Mouse (Mus musculus) layer of hippocampus, adult 8-10 months (tissue): ENCODE measurements around the gene Car10. TPM values are rescaled to one million over a fixed set of nuclear protein-coding genes. Genes with fewer than 3 reads are reported as not detected.

Experiments
- DNase-seq, 2 experiments: peaks; one replicate each; pipeline ENCODE4 v3.0.0; 2022; ENCODE audit warnings: low spot score in 2 of 2
- total RNA-seq, 4 experiments: library from RNA; stranded (reverse); gene quantifications; 2 replicates each; pipeline ENCODE4 v1.2.4; 2022

The Car10 gene
- total RNA-seq, 4 experiments from 2014 or later = 38.8 to 49.5 (median 43.6) TPM

- DNase-seq = no peak
Observed at GRCm38 (mm10) chr11:93487913-93488604, 390.2 kb downstream of the Car10 start.

GRCm38 (mm10) chr11:93490211-93490820, 392.5 kb downstream of the Car10 start:
- DNase-seq = no peak

GRCm38 (mm10) chr11:93497896-93498295, 400.1 kb downstream of the Car10 start:
- DNase-seq = no peak

- no peak for DNase-seq
Observed at GRCm38 (mm10) chr11:93500442-93500841, 402.6 kb downstream of the Car10 start.

GRCm38 (mm10) chr11:93501671-93502070, 403.8 kb downstream of the Car10 start:
- no peak for DNase-seq

GRCm38 (mm10) chr11:93502864-93503263, 405.0 kb downstream of the Car10 start:
- no peak for DNase-seq

- no peak for DNase-seq
Observed at GRCm38 (mm10) chr11:93503469-93503868, 405.6 kb downstream of the Car10 start.

GRCm38 (mm10) chr11:93509527-93510235, 411.9 kb downstream of the Car10 start:
- no peak for DNase-seq

GRCm38 (mm10) chr11:93512843-93513242, 415.0 kb downstream of the Car10 start:
- DNase-seq = no peak

- no peak for DNase-seq
Observed at GRCm38 (mm10) chr11:93514396-93514795, 416.6 kb downstream of the Car10 start.

- DNase-seq = no peak
Observed at GRCm38 (mm10) chr11:93515566-93515965, 417.7 kb downstream of the Car10 start.

GRCm38 (mm10) chr11:93516216-93516615, 418.4 kb downstream of the Car10 start:
- DNase-seq = no peak

- DNase-seq = no peak
Observed at GRCm38 (mm10) chr11:93516946-93517345, 419.1 kb downstream of the Car10 start.

GRCm38 (mm10) chr11:93522501-93522900, 424.7 kb downstream of the Car10 start:
- DNase-seq = no peak

GRCm38 (mm10) chr11:93525921-93526320, 428.1 kb downstream of the Car10 start:
- DNase-seq = no peak

GRCm38 (mm10) chr11:93531029-93531680, 433.3 kb downstream of the Car10 start:
- DNase-seq = peak; percentile 6 to 17

- no peak for DNase-seq
Observed at GRCm38 (mm10) chr11:93536244-93536643, 438.4 kb downstream of the Car10 start.

- no peak for DNase-seq
Observed at GRCm38 (mm10) chr11:93548904-93549303, 451.1 kb downstream of the Car10 start.

GRCm38 (mm10) chr11:93550908-93551307, 453.1 kb downstream of the Car10 start:
- DNase-seq = peak in 1 of 2 experiments; percentile 62

- DNase-seq = no peak
Observed at GRCm38 (mm10) chr11:93559118-93559517, 461.3 kb downstream of the Car10 start.

- DNase-seq = no peak
Observed at GRCm38 (mm10) chr11:93560570-93560969, 462.7 kb downstream of the Car10 start.

- no peak for DNase-seq
Observed at GRCm38 (mm10) chr11:93562330-93562865, 464.6 kb downstream of the Car10 start.
